Mouse (Mus musculus): ENCODE measurements around the gene Wscd1. TPM values are rescaled to one million over a fixed set of nuclear protein-coding genes. Genes with fewer than 3 reads are reported as not detected.
A peak's percentile ranks its signal among the peaks of the same experiment; 100 is the strongest.

The Wscd1 gene
- polyA plus RNA-seq, 1 experiment from 2014 or later: 55.1 TPM

DNA sequence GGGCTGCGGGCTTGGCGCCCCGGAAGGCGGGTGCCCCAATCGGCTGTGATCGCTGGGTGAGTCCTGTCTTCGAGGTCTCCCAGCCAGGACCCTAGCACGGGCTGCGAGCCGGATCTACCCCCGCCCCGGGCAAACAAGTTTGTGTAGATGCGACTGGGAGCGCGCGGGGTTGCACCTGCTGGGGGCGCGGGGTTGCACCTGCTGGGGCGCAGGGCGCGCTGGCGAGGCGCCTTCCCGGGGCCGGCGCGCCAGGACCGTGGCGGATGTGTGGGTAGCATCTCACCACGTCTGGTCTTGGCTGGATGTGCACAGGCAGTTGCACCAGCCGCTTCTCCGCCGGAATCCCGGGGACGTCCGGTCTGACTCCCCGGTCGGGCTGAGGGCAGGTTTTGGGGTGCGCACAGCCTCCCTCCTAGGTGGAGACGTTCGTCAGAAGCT, 1.5 kb downstream of the Wscd1 start:
- H3K9ac ChIP-seq: peak overlapping the region; percentile 79
- H3K9me3 ChIP-seq (ENCODE audit: control insufficient read depth, low read length): no peaks in the 10 kb centered on the region
- peaks cover 44% of the 10 kb centered on the region for H3K4me1 ChIP-seq (replicated peaks; ENCODE audit: control insufficient read depth, insufficient read depth, low read length)
- DNase-seq (ENCODE audit: low spot score) (no peak), ATAC-seq (ENCODE audit: low FRiP score) (peak; percentile 37; the same call in 1 of the 2 replicates)
- 1% methylated on average over 37 of the region's 41 CpGs for WGBS
- H3K27me3 ChIP-seq (ENCODE audit: control insufficient read depth, insufficient read depth, low read length): no peaks in the 10 kb centered on the region
- H3K4me2 ChIP-seq (replicated peaks): peak overlapping the region; percentile 81
- peak overlapping the region; percentile 72 for H3K4me3 ChIP-seq (replicated peaks; ENCODE audit: low read length)
- H3K27ac ChIP-seq: peak overlapping the region; percentile 73
- H3K36me3 ChIP-seq (replicated peaks; ENCODE audit: control insufficient read depth, insufficient read depth): no peaks in the 10 kb centered on the region

DNA sequence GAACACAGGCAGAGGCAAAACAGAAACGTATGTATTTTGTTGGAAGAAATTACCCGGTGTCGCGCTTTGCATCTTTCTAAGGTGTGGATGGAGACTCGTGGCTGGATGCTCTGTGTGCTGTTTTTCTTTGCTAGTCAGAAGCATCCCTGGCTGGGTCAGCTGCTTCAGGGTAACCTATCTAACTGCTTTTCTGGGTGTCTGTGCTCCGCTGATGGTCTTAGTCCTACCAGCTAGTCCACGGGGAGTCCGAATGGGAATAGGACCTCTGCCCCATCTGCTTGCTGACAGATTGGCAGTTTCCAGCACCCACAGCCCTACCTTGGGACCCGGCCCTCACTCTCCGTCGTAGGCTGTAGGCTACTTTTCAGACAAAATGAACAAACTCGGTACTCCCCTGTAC, 2.0 kb downstream of the Wscd1 start:
- ATAC-seq (ENCODE audit: low FRiP score): no peak
- Histone ChIP-seq H3K4me3 (replicated peaks; ENCODE audit: low read length) (peak overlapping the region; percentile 72), H3K4me1 (replicated peaks; ENCODE audit: control insufficient read depth, insufficient read depth, low read length) (peaks cover 49% of the 10 kb centered on the region), H3K4me2 (replicated peaks) (peak overlapping the region; percentile 81), H3K9ac (peak overlapping the region; percentile 79), H3K27ac (peak overlapping the region; percentile 73), H3K27me3 (ENCODE audit: control insufficient read depth, insufficient read depth, low read length) (no peaks in the 10 kb centered on the region), H3K36me3 (replicated peaks; ENCODE audit: control insufficient read depth, insufficient read depth) (no peaks in the 10 kb centered on the region), H3K9me3 (ENCODE audit: control insufficient read depth, low read length) (no peaks in the 10 kb centered on the region)
- DNase-seq (ENCODE audit: low spot score): no peak
- 13% methylated on average over 12 of the region's 12 CpGs for WGBS

DNA sequence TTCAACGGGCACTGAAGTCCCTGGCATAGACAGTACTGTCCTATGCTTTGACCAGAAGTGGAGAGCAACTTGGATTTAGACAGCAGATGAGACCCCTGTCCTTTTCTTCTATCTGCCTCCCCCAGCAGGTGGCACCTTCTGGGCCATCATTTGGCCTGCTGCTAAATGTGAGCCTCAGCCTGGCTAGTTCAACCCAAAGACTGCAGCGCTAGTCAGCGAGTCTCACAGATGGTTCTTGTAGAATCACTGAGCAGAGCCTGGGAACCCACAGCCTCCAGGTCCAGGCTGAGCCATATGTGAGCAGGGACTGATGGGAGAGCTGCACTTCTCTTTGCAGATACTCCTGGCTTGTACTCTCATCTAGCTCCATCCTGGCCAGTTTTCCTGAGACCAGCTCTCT, 2.9 kb downstream of the Wscd1 start:
- no peak overlapping the region for H3K27ac ChIP-seq
- no peaks in the 10 kb centered on the region for H3K27me3 ChIP-seq (ENCODE audit: control insufficient read depth, insufficient read depth, low read length)
- 49% methylated on average over 3 of the region's 3 CpGs for WGBS
- H3K36me3 ChIP-seq (replicated peaks; ENCODE audit: control insufficient read depth, insufficient read depth): no peaks in the 10 kb centered on the region
- DNase-seq (ENCODE audit: low spot score): no peak
- peak overlapping the region; percentile 79 for H3K9ac ChIP-seq
- no peaks in the 10 kb centered on the region for H3K9me3 ChIP-seq (ENCODE audit: control insufficient read depth, low read length)
- ATAC-seq (ENCODE audit: low FRiP score): no peak
- H3K4me3 ChIP-seq (replicated peaks; ENCODE audit: low read length): peak overlapping the region; percentile 72
- peak overlapping the region; percentile 81 for H3K4me2 ChIP-seq (replicated peaks)
- H3K4me1 ChIP-seq (replicated peaks; ENCODE audit: control insufficient read depth, insufficient read depth, low read length): peaks cover 55% of the 10 kb centered on the region

DNA sequence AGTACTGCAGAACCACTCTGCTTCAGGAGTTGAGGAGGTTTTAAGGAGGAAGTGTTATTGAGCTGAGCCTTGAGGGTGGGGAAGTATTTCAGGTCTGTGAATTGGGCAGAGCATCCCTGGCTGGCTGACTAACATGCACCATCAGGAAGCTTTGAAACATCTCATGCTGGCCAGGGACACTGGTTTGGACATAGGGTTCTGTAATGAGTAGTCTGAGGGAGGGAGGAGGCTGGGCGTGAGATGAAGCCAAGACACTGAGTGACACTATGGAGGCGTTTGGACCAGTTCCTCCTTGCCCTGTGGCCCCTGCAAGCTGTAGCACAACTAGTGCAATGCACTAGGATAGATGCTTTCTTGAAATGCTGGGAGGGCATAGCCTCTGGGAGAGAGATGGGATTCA, 5.4 kb downstream of the Wscd1 start:
- Histone ChIP-seq H3K27ac (peak overlapping the region; percentile 88; the same call in 1 of the 2 replicates), H3K4me1 (replicated peaks; ENCODE audit: control insufficient read depth, insufficient read depth, low read length) (peaks cover 74% of the 10 kb centered on the region), H3K36me3 (replicated peaks; ENCODE audit: control insufficient read depth, insufficient read depth) (peaks cover 6% of the 10 kb centered on the region; the same call in 1 of the 2 replicates), H3K9me3 (ENCODE audit: control insufficient read depth, low read length) (no peaks in the 10 kb centered on the region), H3K4me2 (replicated peaks) (peak overlapping the region; percentile 81), H3K27me3 (ENCODE audit: control insufficient read depth, insufficient read depth, low read length) (no peaks in the 10 kb centered on the region), H3K9ac (no peak overlapping the region), H3K4me3 (replicated peaks; ENCODE audit: low read length) (0 out of 2 replicates have a peak overlapping the region, but pooled peaks have one; percentile 2)
- 46% methylated on average over 2 of the region's 2 CpGs for WGBS
- ATAC-seq (ENCODE audit: low FRiP score): no peak
- no peak for DNase-seq (ENCODE audit: low spot score)

DNA sequence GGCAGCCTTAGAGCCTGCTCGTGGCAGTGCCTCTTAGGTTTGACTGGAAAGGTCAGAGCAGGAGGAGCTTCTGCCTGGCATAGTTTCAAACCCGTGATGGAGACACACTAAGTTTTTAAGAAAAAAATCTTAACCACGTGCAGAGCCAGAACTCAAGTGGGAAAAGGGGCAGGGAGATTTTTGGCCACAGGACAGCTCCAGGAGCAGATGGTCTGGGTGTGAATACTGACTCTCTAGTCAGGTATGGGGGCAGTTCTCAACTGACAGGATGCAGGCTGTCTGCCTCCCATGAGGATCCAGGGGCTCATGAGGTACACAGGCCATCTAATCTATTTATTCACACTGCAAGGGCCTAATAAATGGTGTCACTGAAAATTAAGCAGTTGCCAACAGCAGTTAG, 6.6 kb downstream of the Wscd1 start:
- no peak overlapping the region for H3K4me3 ChIP-seq (replicated peaks; ENCODE audit: low read length)
- peaks cover 10% of the 10 kb centered on the region; the same call in 1 of the 2 replicates for H3K36me3 ChIP-seq (replicated peaks; ENCODE audit: control insufficient read depth, insufficient read depth)
- no peak overlapping the region for H3K4me2 ChIP-seq (replicated peaks)
- 32% methylated on average over 3 of the region's 3 CpGs for WGBS
- H3K9me3 ChIP-seq (ENCODE audit: control insufficient read depth, low read length): no peaks in the 10 kb centered on the region
- ATAC-seq (ENCODE audit: low FRiP score): no peak
- peak; percentile 35 for DNase-seq (ENCODE audit: low spot score)
- no peak overlapping the region for H3K9ac ChIP-seq
- peaks cover 71% of the 10 kb centered on the region for H3K4me1 ChIP-seq (replicated peaks; ENCODE audit: control insufficient read depth, insufficient read depth, low read length)
- H3K27ac ChIP-seq: peak overlapping the region; percentile 88; the same call in 1 of the 2 replicates
- no peaks in the 10 kb centered on the region for H3K27me3 ChIP-seq (ENCODE audit: control insufficient read depth, insufficient read depth, low read length)

DNA sequence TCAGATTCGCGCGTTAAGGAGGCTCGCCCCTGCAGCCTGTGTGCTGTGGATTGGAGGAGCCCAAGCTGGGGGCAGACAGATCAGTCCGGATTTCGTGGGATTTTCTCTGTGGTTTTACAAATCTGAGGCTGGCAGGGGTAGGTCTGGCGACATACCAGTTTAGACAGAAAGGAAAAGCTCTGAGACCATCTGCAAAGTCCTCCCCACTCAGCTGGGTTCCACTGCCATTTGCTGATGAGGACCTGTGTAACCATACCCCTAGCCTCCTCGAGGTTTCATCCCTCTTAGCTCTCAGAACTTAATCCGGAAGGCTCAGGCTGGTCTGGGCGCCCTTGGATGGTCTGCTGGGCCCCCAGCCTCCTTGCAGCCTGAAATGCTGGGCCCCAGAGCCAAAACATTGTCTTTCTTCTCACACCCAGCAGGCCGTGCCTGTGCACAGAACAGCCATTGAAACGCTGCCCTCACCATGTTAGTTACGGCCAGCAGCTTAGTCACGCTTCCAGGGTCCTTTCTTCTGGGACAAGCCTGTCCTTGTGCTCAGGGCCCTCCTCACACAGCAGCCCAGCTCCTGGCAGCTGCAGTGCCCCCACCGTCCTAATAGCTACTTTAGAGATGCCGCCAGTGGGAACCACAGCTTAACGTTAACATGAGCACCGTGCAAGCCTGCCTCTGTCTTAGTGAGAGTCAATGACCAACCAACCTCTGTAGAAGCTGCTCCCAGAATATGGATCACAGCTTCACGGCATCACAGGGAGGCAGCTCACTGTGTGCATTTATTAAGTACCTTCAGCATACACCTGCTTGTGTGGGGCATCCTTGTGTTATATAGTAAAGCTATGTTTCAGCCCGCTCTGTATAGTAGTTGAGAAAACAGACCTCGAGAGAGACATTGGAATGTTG, 8.7 kb downstream of the Wscd1 start:
- Histone ChIP-seq H3K4me2 (replicated peaks) (peak overlapping the region; percentile 38), H3K27me3 (ENCODE audit: control insufficient read depth, insufficient read depth, low read length) (no peaks in the 10 kb centered on the region), H3K9ac (peak overlapping the region; percentile 28; the same call in 1 of the 2 replicates), H3K4me3 (replicated peaks; ENCODE audit: low read length) (no peak overlapping the region), H3K9me3 (ENCODE audit: control insufficient read depth, low read length) (no peaks in the 10 kb centered on the region), H3K4me1 (replicated peaks; ENCODE audit: control insufficient read depth, insufficient read depth, low read length) (peaks cover 70% of the 10 kb centered on the region), H3K27ac (peak overlapping the region; percentile 88), H3K36me3 (replicated peaks; ENCODE audit: control insufficient read depth, insufficient read depth) (peaks cover 10% of the 10 kb centered on the region; the same call in 1 of the 2 replicates)
- 13% methylated on average over 21 of the region's 21 CpGs for WGBS
- ATAC-seq (ENCODE audit: low FRiP score) (peak; percentile 89), DNase-seq (ENCODE audit: low spot score) (peak; percentile 76)

DNA sequence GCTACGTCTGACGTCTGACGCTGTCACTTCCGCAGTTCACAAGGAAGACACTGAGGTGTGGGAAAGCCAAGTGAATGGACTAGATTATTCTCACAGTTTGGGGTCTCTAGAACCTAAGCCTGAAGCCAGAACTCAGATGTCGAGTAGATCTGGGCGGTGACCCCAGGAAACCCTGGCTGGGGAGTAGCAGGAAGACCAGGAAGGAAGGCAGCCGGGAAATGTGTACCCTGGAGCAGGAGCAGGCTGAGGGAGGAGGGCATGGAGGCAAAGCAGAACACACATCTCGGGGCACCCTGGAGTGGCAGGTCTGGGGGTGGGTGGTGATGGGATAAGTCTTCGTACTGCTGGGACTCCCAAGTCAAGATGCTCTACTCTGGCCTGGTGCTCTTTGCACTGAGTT, 11.3 kb downstream of the Wscd1 start:
- Histone ChIP-seq H3K4me3 (replicated peaks; ENCODE audit: low read length) (no peak overlapping the region), H3K4me1 (replicated peaks; ENCODE audit: control insufficient read depth, insufficient read depth, low read length) (peaks cover 65% of the 10 kb centered on the region), H3K9me3 (ENCODE audit: control insufficient read depth, low read length) (no peaks in the 10 kb centered on the region), H3K4me2 (replicated peaks) (no peak overlapping the region), H3K27me3 (ENCODE audit: control insufficient read depth, insufficient read depth, low read length) (no peaks in the 10 kb centered on the region), H3K27ac (no peak overlapping the region), H3K9ac (no peak overlapping the region), H3K36me3 (replicated peaks; ENCODE audit: control insufficient read depth, insufficient read depth) (peaks cover 10% of the 10 kb centered on the region; the same call in 1 of the 2 replicates)
- 76% methylated on average over 9 of the region's 9 CpGs for WGBS
- DNase-seq (ENCODE audit: low spot score) (no peak), ATAC-seq (ENCODE audit: low FRiP score) (no peak)

DNA sequence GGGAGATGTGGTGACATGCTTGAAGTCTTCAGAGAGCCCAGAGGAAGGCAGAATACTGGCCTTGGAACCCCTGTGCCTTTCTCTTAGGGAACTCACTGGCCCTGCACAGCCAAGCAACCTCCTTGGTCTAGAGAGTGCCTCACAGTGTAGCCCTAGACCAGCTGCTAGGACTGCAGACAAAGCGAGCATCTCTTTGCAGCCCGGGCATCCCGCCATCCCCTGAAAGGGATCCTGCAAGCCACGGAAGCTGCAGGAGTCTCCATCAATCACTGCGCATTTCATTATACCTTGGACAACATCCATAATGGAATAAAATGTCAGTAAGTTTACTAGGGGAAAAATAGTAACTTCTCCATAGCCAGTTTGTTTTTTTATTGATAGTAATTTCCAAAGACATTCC, 13.4 kb downstream of the Wscd1 start:
- no peak overlapping the region; the same call in 1 of the 2 replicates for H3K4me2 ChIP-seq (replicated peaks)

DNA sequence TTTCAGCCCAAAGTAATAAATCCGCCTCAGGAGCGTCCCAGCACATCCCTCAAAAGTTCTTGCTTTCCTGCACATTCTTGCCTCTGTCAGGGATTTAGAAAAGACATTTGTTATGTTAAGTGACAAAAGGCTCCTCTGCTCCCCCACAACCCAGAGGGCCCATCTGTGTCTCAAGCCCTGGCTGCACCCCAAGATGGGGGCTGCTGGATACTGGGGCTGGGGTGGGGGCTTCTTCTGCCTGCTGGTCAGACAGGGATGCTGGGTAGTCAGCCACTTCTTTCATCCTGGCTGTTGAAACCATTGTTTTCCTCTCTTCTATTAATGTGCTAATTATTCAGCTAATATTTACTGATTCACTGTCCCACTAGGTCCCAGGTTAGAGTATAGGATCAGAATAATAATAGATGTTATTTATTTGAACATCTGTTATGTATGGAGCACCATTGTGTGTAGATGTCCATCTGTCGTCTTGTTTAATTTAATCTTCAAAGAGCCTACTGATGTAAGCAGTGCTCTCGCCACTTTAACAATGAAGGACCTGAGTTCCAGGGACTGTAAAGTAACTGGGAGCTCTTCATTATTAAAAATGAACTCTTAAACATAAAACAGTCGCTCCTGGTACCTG, 14.0 kb downstream of the Wscd1 start:
- no peak overlapping the region for H3K4me3 ChIP-seq (replicated peaks; ENCODE audit: low read length)
- DNase-seq (ENCODE audit: low spot score): peak; percentile 52
- 21% methylated on average over 5 of the region's 5 CpGs for WGBS
- no peak overlapping the region; the same call in 1 of the 2 replicates for H3K4me2 ChIP-seq (replicated peaks)
- no peaks in the 10 kb centered on the region for H3K9me3 ChIP-seq (ENCODE audit: control insufficient read depth, low read length)
- H3K27ac ChIP-seq: peak overlapping the region; percentile 82
- no peak overlapping the region for H3K9ac ChIP-seq
- H3K4me1 ChIP-seq (replicated peaks; ENCODE audit: control insufficient read depth, insufficient read depth, low read length): peaks cover 43% of the 10 kb centered on the region
- peaks cover 18% of the 10 kb centered on the region for H3K36me3 ChIP-seq (replicated peaks; ENCODE audit: control insufficient read depth, insufficient read depth)
- ATAC-seq (ENCODE audit: low FRiP score): no peak
- no peaks in the 10 kb centered on the region for H3K27me3 ChIP-seq (ENCODE audit: control insufficient read depth, insufficient read depth, low read length)

More for the DNA sequence above, 13.4 kb downstream of the Wscd1 start:
- Histone ChIP-seq H3K36me3 (replicated peaks; ENCODE audit: control insufficient read depth, insufficient read depth) (peaks cover 12% of the 10 kb centered on the region), H3K9me3 (ENCODE audit: control insufficient read depth, low read length) (no peaks in the 10 kb centered on the region), H3K27me3 (ENCODE audit: control insufficient read depth, insufficient read depth, low read length) (no peaks in the 10 kb centered on the region), H3K9ac (no peak overlapping the region), H3K27ac (peak overlapping the region; percentile 82), H3K4me3 (replicated peaks; ENCODE audit: low read length) (no peak overlapping the region), H3K4me1 (replicated peaks; ENCODE audit: control insufficient read depth, insufficient read depth, low read length) (peaks cover 49% of the 10 kb centered on the region)
- ATAC-seq (ENCODE audit: low FRiP score) (peak; percentile 54), DNase-seq (ENCODE audit: low spot score) (peak; percentile 70)
- 10% methylated on average over 5 of the region's 5 CpGs for WGBS

All from hindbrain, embryonic 14.5 days (tissue).